Mouse (Mus musculus) stomach, postnatal 0 days (tissue): Measurements from ENCODE around the gene Armc7. TPM values are rescaled to one million over a fixed set of nuclear protein-coding genes. Genes with fewer than 3 reads are reported as not detected.
"Not testable (repeated sequence)": the region's sequence is repeated elsewhere in the genome, so short reads cannot be mapped to it uniquely, and the experiment has no call there.

Experiments used
- ATAC-seq: fragments of 200-750 bp; cut with Nextera tagmentation; 2 replicates; pipeline ENCODE4 v1.8.0; 2017; ENCODE audit not compliant: low FRiP score, low TSS enrichment
- DNase-seq: peaks from one replicate; pipeline ENCODE4 v3.0.0-alpha.2; 2016; ENCODE audit warnings: low spot score
- H3K27ac ChIP-seq: fragments of 300-500 bp; sonication (generic); replicated peaks from 2 replicates; pipeline ENCODE4 v1.5.1; 2014; ENCODE audit warnings: mild to moderate bottlenecking, control low read depth
- H3K27me3 ChIP-seq: fragments of 300-500 bp; sonication (generic); 2 replicates; pipeline ENCODE4 v1.6.1; 2014; ENCODE audit warnings: low read length; ENCODE audit not compliant: control insufficient read depth, insufficient read depth
- H3K36me3 ChIP-seq: fragments of 300-500 bp; sonication (generic); 2 replicates; pipeline ENCODE4 v1.6.1; 2014; ENCODE audit warnings: low read length, mixed read lengths; ENCODE audit not compliant: control insufficient read depth, insufficient read depth
- H3K4me1 ChIP-seq: fragments of 300-500 bp; sonication (generic); replicated peaks from 2 replicates; pipeline ENCODE4 v1.6.1; 2014; ENCODE audit warnings: antibody characterized with exemption; ENCODE audit not compliant: control insufficient read depth, insufficient read depth
- H3K4me2 ChIP-seq: fragments of 300-500 bp; sonication (generic); replicated peaks from 2 replicates; pipeline ENCODE4 v1.6.1; 2014; ENCODE audit warnings: low read depth, mild to moderate bottlenecking, control low read depth, moderate library complexity
- H3K4me3 ChIP-seq: fragments of 300-500 bp; sonication (generic); 2 replicates; pipeline ENCODE4 v1.5.1; 2014; ENCODE audit warnings: low read depth, low read length, control low read depth
- H3K9ac ChIP-seq: fragments of 300-500 bp; sonication (generic); 2 replicates; pipeline ENCODE4 v1.6.1; 2014; ENCODE audit warnings: mild to moderate bottlenecking, low read length, control low read depth, mixed read lengths
- H3K9me3 ChIP-seq: fragments of 300-500 bp; sonication (generic); 2 replicates; pipeline ENCODE4 v1.6.1; 2016; ENCODE audit warnings: low read length; ENCODE audit not compliant: control insufficient read depth
- CTCF ChIP-seq: IDR thresholded peaks from 2 replicates; pipeline ENCODE4 v1.5.1; 2016; ENCODE audit warnings: antibody characterized with exemption, low read depth, mild to moderate bottlenecking, moderate library complexity
- EP300 ChIP-seq: optimal IDR thresholded peaks from 2 replicates; pipeline ENCODE3; 2016; ENCODE audit warnings: antibody characterized with exemption
- WGBS: fragments of 180-500 bp; shearing (Covaris S2); extraction: QIAGEN DNeasy Blood & Tissue Kit; methylation state at CpG from one replicate; pipeline ENCODE4 v1.1.7; 2014; 5-methylcytosine and 5-hydroxymethylcytosine counted together
- polyA plus RNA-seq: library from polyadenylated mRNA; unstranded; fragments of >200 nt; fragmentation: Nextera tagmentation; extraction: Ambion mirVana; gene quantifications from 2 replicates; pipeline ENCODE4 v1.2.1, GENCODE M21; 2015

Gene Armc7
- polyA plus RNA-seq, 1 experiment from 2014 or later: 6.5 TPM

DNA sequence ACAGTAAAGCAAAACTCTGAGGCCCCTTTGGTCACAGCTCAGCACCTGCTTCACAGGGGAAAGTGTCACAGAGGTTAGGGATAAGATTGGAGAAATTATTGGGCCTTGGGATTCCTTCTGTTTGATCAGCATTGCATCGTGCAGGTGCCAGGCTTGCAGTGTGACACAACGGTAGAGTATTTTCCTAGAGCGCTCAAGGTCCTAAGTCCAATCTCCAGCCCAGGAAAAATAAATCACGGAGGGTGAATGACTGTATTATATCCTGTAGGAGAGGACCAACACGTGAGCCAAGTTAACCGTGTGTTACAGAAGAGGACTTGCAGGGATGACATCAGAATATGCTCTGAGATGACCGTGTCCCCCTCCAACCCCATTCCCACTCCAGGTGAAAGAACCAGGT, 25.3 kb upstream of the Armc7 start:
- no peaks in the 10 kb centered on the region for H3K4me1 ChIP-seq
- no peaks in the 10 kb centered on the region for H3K27me3 ChIP-seq
- H3K27ac ChIP-seq: no peak overlapping the region; the same call in 1 of the 2 replicates
- peak; percentile 62 for DNase-seq
- H3K36me3 ChIP-seq: no peaks in the 10 kb centered on the region
- H3K9me3 ChIP-seq: no peaks in the 10 kb centered on the region
- H3K4me2 ChIP-seq: no peak overlapping the region
- no peak overlapping the region for H3K4me3 ChIP-seq
- peak; percentile 89 for ATAC-seq
- no peak overlapping the region for H3K9ac ChIP-seq
- no peak for TF ChIP-seq EP300
- no peak for TF ChIP-seq CTCF
- 55% methylated on average over 7 of the region's 7 CpGs for WGBS

DNA sequence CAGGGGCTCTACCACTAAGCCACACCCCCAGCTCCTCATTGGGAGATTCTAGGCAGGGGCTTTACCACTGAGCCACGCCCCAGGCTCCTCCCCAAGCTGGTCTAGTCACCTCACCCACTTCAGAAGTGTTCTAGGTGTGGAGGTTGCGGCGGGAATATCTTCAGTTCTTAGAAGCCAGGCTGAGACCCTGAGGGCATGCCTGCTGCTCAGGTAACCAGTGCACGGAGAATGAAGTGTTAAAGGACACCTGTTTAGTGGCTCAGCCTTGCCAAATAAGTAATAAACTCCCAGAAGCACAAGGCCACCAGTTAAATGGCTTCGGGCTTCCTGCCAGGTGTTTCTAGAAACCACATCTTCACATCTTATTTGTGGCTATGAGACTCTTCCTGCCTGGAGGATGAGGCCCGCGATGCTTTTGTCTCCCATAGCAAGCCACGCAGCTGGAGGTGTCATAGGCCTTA, 23.7 kb upstream of the Armc7 start:
- no peak for ATAC-seq
- no peak for DNase-seq
- H3K36me3 ChIP-seq: no peaks in the 10 kb centered on the region

DNA sequence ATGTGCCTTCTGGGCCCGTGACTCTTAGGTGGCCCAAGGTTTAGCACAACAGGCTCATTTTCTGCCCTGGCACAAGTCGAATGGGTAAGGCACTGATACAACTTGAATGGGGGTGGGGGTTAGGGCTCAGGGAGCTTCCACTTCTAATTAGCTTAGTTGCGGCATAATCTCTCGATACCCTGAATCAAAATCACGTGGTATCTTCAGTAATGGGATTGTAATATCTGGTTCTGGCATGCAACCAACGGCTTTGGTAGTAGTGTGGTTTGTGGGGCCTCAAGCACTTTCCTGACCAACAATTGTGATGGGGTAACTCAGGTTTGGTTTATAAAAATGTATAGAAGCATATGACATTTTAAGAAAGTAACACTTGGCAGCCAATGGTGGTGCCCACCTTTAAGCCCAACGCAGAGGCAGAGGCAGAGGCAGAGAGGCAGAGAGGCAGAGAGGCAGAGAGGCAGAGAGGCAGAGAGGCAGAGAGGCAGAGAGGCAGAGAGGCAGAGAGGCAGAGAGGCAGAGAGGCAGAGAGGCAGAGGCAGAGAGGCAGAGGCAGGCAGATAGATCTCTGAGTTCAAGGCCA, 23.1 kb upstream of the Armc7 start:
- Histone ChIP-seq H3K36me3 (no peaks in the 10 kb centered on the region), H3K4me1 (no peaks in the 10 kb centered on the region), H3K4me2 (no peak overlapping the region), H3K4me3 (no peak overlapping the region), H3K9me3 (no peaks in the 10 kb centered on the region), H3K9ac (no peak overlapping the region), H3K27ac (no peak overlapping the region), H3K27me3 (no peaks in the 10 kb centered on the region)
- WGBS: 87% methylated on average over 7 of the region's 7 CpGs
- TF ChIP-seq CTCF: no peak
- TF ChIP-seq EP300: no peak
- ATAC-seq (no peak), DNase-seq (no peak)

More for the DNA sequence above, 23.7 kb upstream of the Armc7 start:
- TF ChIP-seq CTCF (no peak), EP300 (no peak)
- H3K27ac ChIP-seq: no peak overlapping the region
- H3K9ac ChIP-seq: no peak overlapping the region
- no peak overlapping the region for H3K4me3 ChIP-seq
- H3K4me2 ChIP-seq: no peak overlapping the region
- WGBS: 82% methylated on average over 8 of the region's 8 CpGs
- no peaks in the 10 kb centered on the region for H3K4me1 ChIP-seq
- H3K9me3 ChIP-seq: no peaks in the 10 kb centered on the region
- H3K27me3 ChIP-seq: no peaks in the 10 kb centered on the region

DNA sequence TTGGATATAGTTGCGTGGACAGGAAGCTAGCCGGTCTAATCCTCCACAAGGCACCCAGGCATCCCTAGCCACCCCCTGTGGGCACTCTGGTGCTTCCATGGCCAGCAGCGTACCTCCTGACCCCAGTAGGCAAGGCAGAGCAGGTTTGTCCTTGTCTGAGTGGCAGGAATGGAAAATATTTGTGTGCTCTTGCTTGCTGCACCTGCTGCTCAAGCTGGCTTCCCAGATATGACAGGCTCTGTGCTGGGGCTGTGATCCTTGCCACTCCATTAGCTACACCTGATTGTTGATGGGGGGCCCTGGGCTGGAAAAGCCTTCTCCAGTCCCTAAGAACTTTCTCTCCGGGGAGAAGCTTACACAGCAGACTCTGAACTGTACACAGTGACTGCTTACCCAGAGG, 22.2 kb upstream of the Armc7 start:
- DNase-seq (no peak), ATAC-seq (no peak)
- H3K9me3 ChIP-seq: no peaks in the 10 kb centered on the region
- no peaks in the 10 kb centered on the region for H3K4me1 ChIP-seq
- H3K27ac ChIP-seq: peak overlapping the region; percentile 30; the same call in 1 of the 2 replicates
- no peaks in the 10 kb centered on the region for H3K27me3 ChIP-seq
- H3K4me3 ChIP-seq: no peak overlapping the region
- no peaks in the 10 kb centered on the region for H3K36me3 ChIP-seq
- TF ChIP-seq EP300 (no peak), CTCF (no peak)
- no peak overlapping the region for H3K4me2 ChIP-seq
- 50% methylated on average over 4 of the region's 4 CpGs for WGBS
- H3K9ac ChIP-seq: no peak overlapping the region

DNA sequence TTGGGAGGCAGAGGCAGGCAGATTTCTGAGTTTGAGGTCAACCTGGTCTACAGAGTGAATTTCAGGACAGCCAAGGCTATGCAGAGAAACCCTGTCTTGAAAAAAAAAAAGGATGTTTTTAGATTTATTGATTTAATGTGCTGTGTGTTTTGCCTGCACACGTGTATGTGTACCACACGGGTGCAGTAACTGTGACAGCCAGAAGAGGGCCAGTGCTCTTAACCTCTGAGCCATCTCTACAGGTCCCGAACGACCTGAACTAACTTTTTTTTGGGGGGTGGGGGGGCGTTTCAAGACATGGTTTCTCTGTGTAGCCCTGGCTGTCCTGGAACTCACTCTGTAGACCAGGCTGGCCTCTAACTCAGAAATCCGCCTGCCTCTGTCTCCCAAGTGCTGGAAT, 20.6 kb upstream of the Armc7 start:
- H3K9ac ChIP-seq, H3K27me3 ChIP-seq, H3K9me3 ChIP-seq, ATAC-seq, H3K36me3 ChIP-seq, H3K4me1 ChIP-seq, H3K4me3 ChIP-seq, H3K4me2 ChIP-seq, H3K27ac ChIP-seq, DNase-seq: not testable (repeated sequence)
- 0 out of 2 replicates have a peak, but pooled peaks have one; percentile 7 for TF ChIP-seq CTCF
- WGBS: 88% methylated on average over 6 of the region's 6 CpGs

DNA sequence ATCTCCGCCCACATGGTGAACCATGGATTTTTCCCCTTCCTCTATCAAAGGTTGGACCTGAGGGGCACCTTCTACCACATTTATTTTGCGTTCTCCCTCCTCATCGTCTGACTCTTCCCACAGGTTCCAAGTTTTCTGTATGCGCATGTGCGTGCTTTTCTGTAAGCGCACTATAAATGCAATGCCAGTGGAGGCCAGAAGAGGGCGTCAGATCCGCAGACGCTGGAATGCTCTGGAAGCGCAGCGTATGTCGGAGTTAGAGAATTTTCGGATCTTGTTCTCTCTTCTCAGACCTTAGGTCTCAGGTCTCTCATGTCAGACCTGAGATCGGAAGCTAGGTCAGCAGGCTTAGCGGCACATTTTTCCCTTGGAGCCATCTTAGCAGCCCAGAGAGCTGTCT, 19.8 kb upstream of the Armc7 start:
- TF ChIP-seq CTCF (peak; percentile 41), EP300 (no peak)
- H3K9me3 ChIP-seq: no peaks in the 10 kb centered on the region
- no peak overlapping the region for H3K4me2 ChIP-seq
- no peaks in the 10 kb centered on the region for H3K27me3 ChIP-seq
- H3K4me3 ChIP-seq: no peak overlapping the region
- H3K36me3 ChIP-seq: no peaks in the 10 kb centered on the region
- DNase-seq: no peak
- H3K9ac ChIP-seq: no peak overlapping the region
- H3K27ac ChIP-seq: no peak overlapping the region
- WGBS: 88% methylated on average over 15 of the region's 15 CpGs
- no peaks in the 10 kb centered on the region for H3K4me1 ChIP-seq
- no peak for ATAC-seq
